Mouse (Mus musculus): Measurements from ENCODE around the gene Xpa. TPM values are rescaled to one million over a fixed set of nuclear protein-coding genes. Genes with fewer than 3 reads are reported as not detected.

Xpa gene
- polyA plus RNA-seq, 1 experiment from 2014 or later, result 35.8 TPM

- Histone ChIP-seq H3K4me3 (replicated peaks) (peak within 1 kb of the TSS; percentile 99), H3K9ac (replicated peaks) (peak within 1 kb of the TSS; percentile 99), H3K9me3 (no peaks in the 10 kb centered on the region), H3K27ac (peak within 1 kb of the TSS; percentile 98), H3K4me2 (replicated peaks) (peak within 1 kb of the TSS; percentile 67), H3K36me3 (peaks cover 16% of the 10 kb centered on the region), H3K4me1 (replicated peaks) (peaks cover 33% of the 10 kb centered on the region), H3K27me3 (no peaks in the 10 kb centered on the region)
- WGBS, result under 1% methylated on average over 86 of the region's 90 CpGs
- peak; percentile 92 for ATAC-seq
Observed at GRCm38 (mm10) chr4:46138287-46139222, 57.6 kb downstream of the Xpa start, which contains the start of the genes Ncbp1 and Tstd2. Gene Ncbp1, plus strand, starts transcription at chr4:46138613. Gene Tstd2, minus strand, starts transcription at chr4:46138694.

DNA sequence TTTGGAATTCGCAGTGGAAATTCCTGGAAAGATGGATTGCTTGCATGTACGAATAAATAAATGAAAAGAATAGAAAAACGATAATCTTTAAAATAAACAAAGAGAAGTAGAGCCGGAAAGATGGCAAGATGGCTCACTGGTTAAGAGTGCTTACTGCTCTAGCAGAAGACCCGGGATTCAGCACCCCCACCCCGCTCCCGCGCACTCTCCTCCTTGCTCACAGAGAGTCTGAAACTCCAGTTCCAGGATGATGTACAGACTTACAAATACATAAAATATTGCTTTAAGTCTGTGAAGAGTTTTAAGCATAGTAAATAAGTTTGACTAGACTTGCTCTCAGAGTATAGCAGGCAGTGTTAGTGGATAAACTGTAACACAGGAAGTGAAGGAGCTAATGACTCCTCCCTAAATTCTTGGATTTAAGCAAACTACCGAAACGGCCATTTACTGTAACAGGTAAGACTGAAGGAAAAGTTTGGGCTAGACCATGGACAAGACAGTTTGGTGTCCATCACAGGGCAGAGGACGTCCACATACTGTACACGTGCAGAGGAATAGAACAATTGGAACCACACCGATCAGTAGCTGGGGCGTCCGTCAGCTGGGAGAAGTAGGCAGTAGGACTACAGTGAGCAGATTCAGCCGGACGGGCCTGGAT is 58.4 kb downstream of the Xpa start:
- Histone ChIP-seq H3K9me3 (no peaks in the 10 kb centered on the region), H3K27ac (peak overlapping the region; percentile 98), H3K36me3 (peaks cover 23% of the 10 kb centered on the region), H3K4me3 (replicated peaks) (peak overlapping the region; percentile 99), H3K4me1 (replicated peaks) (peaks cover 33% of the 10 kb centered on the region), H3K4me2 (replicated peaks) (peak overlapping the region; percentile 67), H3K27me3 (no peaks in the 10 kb centered on the region), H3K9ac (replicated peaks) (peak overlapping the region; percentile 99)
- ATAC-seq, result peak; percentile 89
- 8% methylated on average over 17 of the region's 17 CpGs for WGBS

DNA sequence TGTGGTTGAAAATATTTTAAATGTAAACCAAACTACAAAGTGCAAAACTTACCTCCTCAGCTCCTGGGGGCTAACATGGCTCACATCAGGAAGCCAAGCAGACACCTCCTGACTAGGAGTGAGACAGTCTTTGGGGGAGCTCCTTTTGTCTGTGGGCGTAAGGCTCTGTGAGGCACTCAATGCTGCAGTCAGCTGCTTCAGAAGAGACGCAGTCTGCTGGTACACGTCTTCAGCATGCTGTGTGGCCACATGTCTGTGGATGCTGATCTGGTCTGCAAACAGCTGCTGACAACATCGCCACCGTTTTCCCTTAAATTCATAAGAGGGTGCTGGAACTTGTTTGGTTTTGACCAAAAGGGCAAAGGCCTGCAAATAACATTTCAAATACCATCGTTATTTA is 64.3 kb downstream of the Xpa start:
- H3K9me3 ChIP-seq, result no peaks in the 10 kb centered on the region
- ATAC-seq, result no peak
- peaks cover 73% of the 10 kb centered on the region for H3K36me3 ChIP-seq
- H3K4me1 ChIP-seq (replicated peaks), result peaks cover 3% of the 10 kb centered on the region
- H3K9ac ChIP-seq (replicated peaks), result no peak overlapping the region
- H3K4me2 ChIP-seq (replicated peaks), result no peak overlapping the region
- H3K27ac ChIP-seq, result no peak overlapping the region
- no peaks in the 10 kb centered on the region for H3K27me3 ChIP-seq
- H3K4me3 ChIP-seq (replicated peaks), result no peak overlapping the region
- 89% methylated on average over 6 of the region's 6 CpGs for WGBS

DNA sequence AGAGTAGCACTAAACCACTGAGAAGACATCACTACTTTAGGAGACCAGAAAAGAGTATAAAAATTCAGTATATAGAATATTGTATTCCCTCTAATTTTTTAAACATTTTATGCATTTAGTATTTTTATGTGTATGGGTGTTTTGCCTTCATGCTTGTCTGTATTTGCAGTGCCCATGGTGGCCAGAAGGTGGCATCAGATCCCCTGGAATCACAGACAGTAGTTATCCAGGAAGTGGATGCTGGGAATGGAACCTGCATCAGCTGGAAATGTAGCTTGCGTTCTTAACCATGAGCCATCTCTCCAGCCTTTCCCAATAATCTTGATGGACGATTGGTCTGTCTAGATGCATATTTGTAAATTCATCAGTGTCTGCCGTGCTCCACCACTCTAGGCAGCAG is 65.9 kb downstream of the Xpa start:
- Histone ChIP-seq H3K9me3 (no peaks in the 10 kb centered on the region), H3K4me2 (replicated peaks) (no peak overlapping the region), H3K9ac (replicated peaks) (no peak overlapping the region), H3K4me3 (replicated peaks) (no peak overlapping the region), H3K27me3 (no peaks in the 10 kb centered on the region), H3K36me3 (peaks cover 80% of the 10 kb centered on the region), H3K27ac (no peak overlapping the region), H3K4me1 (replicated peaks) (no peaks in the 10 kb centered on the region)
- WGBS, result 74% methylated on average over 3 of the region's 3 CpGs
- ATAC-seq, result no peak

DNA sequence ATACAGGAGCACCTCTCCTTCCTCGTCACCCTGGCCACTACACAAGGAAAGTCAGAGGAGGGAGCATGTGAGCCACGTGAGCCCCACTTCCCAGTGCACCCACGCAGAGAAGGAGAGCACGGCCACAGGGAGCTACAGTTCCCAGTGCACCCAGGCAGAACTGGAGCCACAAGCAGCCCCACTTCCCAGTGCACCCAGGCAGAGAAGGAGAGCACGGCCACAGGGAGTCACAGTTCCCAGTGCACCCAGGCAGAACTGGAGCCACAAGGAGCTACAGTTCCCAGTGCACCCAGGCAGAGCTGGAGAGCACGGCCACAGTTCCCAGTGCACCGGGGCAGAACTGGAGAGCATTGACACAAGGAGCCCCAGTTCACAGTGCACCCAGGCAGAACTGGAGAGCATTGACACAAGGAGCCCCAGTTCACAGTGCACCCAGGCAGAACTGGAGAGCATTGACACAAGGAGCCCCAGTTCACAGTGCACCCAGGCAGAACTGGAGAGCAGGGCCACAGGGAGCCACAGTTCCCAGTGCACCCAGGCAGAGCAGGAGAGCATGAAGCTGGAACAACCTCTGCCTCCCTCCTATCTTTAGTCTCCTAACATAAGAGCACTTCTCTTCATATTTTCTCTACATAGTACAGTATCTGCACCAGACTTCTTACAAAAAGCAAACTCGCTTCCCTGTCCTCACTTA is 66.7 kb downstream of the Xpa start:
- Histone ChIP-seq H3K36me3 (peaks cover 80% of the 10 kb centered on the region), H3K4me2 (replicated peaks) (no peak overlapping the region), H3K4me1 (replicated peaks) (no peaks in the 10 kb centered on the region), H3K9me3 (no peaks in the 10 kb centered on the region), H3K4me3 (replicated peaks) (no peak overlapping the region), H3K27me3 (no peaks in the 10 kb centered on the region), H3K9ac (replicated peaks) (no peak overlapping the region), H3K27ac (no peak overlapping the region)
- ATAC-seq, result no peak
- WGBS, result 80% methylated on average over 8 of the region's 8 CpGs

DNA sequence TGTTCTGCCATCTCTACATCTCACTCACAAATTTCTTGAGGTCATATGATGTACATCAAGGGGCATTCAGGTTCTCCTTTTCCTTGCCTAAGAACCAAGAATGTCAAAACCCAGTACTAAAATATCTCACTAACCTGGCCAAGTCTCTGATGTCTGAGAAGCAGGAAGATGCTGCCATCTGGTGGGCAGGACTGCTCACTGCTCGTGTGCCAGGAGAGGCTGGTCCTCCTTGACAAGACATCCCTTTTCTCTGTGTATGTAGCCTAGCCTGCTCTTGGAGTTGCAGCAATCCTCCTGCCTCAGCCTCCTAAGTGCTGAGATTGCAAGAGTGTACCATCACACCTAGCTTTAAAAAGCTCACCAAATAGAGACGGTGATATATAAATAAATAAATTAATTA is 69.6 kb downstream of the Xpa start:
- H3K4me1 ChIP-seq (replicated peaks), result no peaks in the 10 kb centered on the region
- no peak overlapping the region for H3K4me2 ChIP-seq (replicated peaks)
- ATAC-seq, result no peak
- no peak overlapping the region for H3K27ac ChIP-seq
- H3K36me3 ChIP-seq, result peaks cover 83% of the 10 kb centered on the region
- H3K9ac ChIP-seq (replicated peaks), result no peak overlapping the region
- 44% methylated on average over 2 of the region's 2 CpGs for WGBS
- H3K4me3 ChIP-seq (replicated peaks), result no peak overlapping the region
- H3K27me3 ChIP-seq, result no peaks in the 10 kb centered on the region
- H3K9me3 ChIP-seq, result no peaks in the 10 kb centered on the region

GRCm38 (mm10) chr4:46123358-46123757 is 72.8 kb downstream of the Xpa start:
- Histone ChIP-seq H3K4me2 (replicated peaks) (no peak overlapping the region), H3K9me3 (no peaks in the 10 kb centered on the region), H3K4me1 (replicated peaks) (no peaks in the 10 kb centered on the region), H3K27me3 (no peaks in the 10 kb centered on the region), H3K9ac (replicated peaks) (no peak overlapping the region), H3K27ac (no peak overlapping the region), H3K4me3 (replicated peaks) (no peak overlapping the region), H3K36me3 (peaks cover 87% of the 10 kb centered on the region)
- 92% methylated on average over 6 of the region's 6 CpGs for WGBS
- ATAC-seq, result no peak

DNA sequence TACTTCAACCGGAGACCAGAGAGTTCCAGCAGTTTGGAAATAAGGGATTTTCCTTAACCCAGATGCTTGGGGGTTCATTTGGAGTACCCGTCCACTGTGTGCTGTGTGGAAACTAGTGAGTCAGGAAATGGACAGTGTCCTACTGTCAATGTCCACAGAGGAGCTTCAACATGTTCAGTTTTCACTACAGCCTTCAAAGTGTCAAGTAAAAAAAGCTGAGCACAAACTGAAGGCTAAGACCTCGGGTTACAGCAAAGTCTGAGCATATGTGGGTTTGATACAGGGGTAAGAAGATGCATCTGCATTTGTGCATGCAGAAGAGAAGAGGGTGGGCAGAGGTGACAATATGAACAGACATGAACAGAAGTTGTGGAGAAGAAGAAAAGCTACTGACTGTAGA is 75.3 kb downstream of the Xpa start:
- no peaks in the 10 kb centered on the region for H3K4me1 ChIP-seq (replicated peaks)
- H3K36me3 ChIP-seq, result peaks cover 97% of the 10 kb centered on the region
- WGBS, result 92% methylated on average over 3 of the region's 3 CpGs
- H3K27me3 ChIP-seq, result no peaks in the 10 kb centered on the region
- no peak overlapping the region for H3K9ac ChIP-seq (replicated peaks)
- H3K4me3 ChIP-seq (replicated peaks), result no peak overlapping the region
- no peak overlapping the region for H3K4me2 ChIP-seq (replicated peaks)
- H3K9me3 ChIP-seq, result no peaks in the 10 kb centered on the region
- no peak overlapping the region for H3K27ac ChIP-seq
- no peak for ATAC-seq

- peaks cover 96% of the 10 kb centered on the region for H3K36me3 ChIP-seq
- ATAC-seq, result no peak
- no peaks in the 10 kb centered on the region for H3K4me1 ChIP-seq (replicated peaks)
- no peak overlapping the region for H3K4me3 ChIP-seq (replicated peaks)
- H3K9ac ChIP-seq (replicated peaks), result no peak overlapping the region
- no peaks in the 10 kb centered on the region for H3K9me3 ChIP-seq
- H3K27ac ChIP-seq, result no peak overlapping the region
- H3K4me2 ChIP-seq (replicated peaks), result no peak overlapping the region
- H3K27me3 ChIP-seq, result no peaks in the 10 kb centered on the region
- WGBS, result 91% methylated on average over 14 of the region's 14 CpGs
Observed at GRCm38 (mm10) chr4:46119514-46120094, 76.5 kb downstream of the Xpa start.

DNA sequence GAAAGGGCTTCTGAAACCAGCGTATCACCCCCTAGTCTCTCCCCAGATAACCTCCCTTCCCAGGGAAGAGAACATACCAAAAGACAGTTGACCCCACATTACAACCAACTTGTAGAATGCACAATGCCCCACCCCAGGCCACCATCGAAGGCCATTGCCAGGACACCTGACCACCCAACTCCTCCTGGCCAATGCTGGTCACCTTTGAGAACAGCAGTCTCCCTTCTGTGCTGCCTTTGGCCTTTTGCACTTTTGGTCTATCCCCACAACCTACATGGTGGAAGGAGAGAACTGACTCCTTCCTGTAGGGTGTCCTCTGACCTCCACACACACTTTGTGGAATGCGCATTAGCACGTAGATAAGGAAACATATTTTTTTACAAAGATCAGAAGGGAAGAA is 78.6 kb downstream of the Xpa start:
- 97% methylated on average over 4 of the region's 4 CpGs for WGBS
- peaks cover 92% of the 10 kb centered on the region for H3K36me3 ChIP-seq
- no peak overlapping the region for H3K9ac ChIP-seq (replicated peaks)
- no peak overlapping the region for H3K4me3 ChIP-seq (replicated peaks)
- no peak overlapping the region for H3K27ac ChIP-seq
- H3K4me2 ChIP-seq (replicated peaks), result no peak overlapping the region
- H3K9me3 ChIP-seq, result no peaks in the 10 kb centered on the region
- no peaks in the 10 kb centered on the region for H3K4me1 ChIP-seq (replicated peaks)
- ATAC-seq, result no peak
- H3K27me3 ChIP-seq, result no peaks in the 10 kb centered on the region

- no peak overlapping the region for H3K9ac ChIP-seq (replicated peaks)
- no peaks in the 10 kb centered on the region for H3K27me3 ChIP-seq
- no peaks in the 10 kb centered on the region for H3K9me3 ChIP-seq
- 83% methylated on average over 10 of the region's 10 CpGs for WGBS
- no peak for ATAC-seq
- peaks cover 84% of the 10 kb centered on the region for H3K36me3 ChIP-seq
- no peak overlapping the region for H3K4me2 ChIP-seq (replicated peaks)
- H3K27ac ChIP-seq, result no peak overlapping the region
- no peaks in the 10 kb centered on the region for H3K4me1 ChIP-seq (replicated peaks)
- H3K4me3 ChIP-seq (replicated peaks), result no peak overlapping the region
Observed at GRCm38 (mm10) chr4:46116544-46117175, 79.5 kb downstream of the Xpa start.
